Mouse (Mus musculus): ENCODE results near the gene 3110009E18Rik.

GRCm38 (mm10) chr1:120083921-120084517 is 37.0 kb upstream of the 3110009E18Rik start:
- no peak for TF ChIP-seq CTCF (IDR thresholded peaks at IDR 0.05; ENCODE audit: borderline replicate concordance, insufficient read depth, low read depth, low read length)
- no peak for TF ChIP-seq POLR2A (IDR thresholded peaks at IDR 0.05; ENCODE audit: borderline replicate concordance, insufficient read depth, low read length)
